Mouse (Mus musculus): Measurements from ENCODE around the gene Fam240b.
A peak's percentile ranks its signal among the peaks of the same experiment; 100 is the strongest.
"Not testable (repeated sequence)": the region's sequence is repeated elsewhere in the genome, so short reads cannot be mapped to it uniquely, and the experiment has no call there.

The Fam240b gene

GRCm38 (mm10) chr13:64497692-64498091 is at the start of gene Fam240b:
TSS of gene Fam240b (minus strand) at chr13:64497792.
- no peak for DNase-seq (ENCODE audit: low spot score)

GRCm38 (mm10) chr13:64530139-64530538 is 32.5 kb upstream of the Fam240b start:
- no peak for DNase-seq (ENCODE audit: low spot score)

GRCm38 (mm10) chr13:64526515-64527285 is 29.1 kb upstream of the Fam240b start:
- no peak for DNase-seq (ENCODE audit: low spot score)

- no peak for DNase-seq (ENCODE audit: low spot score)
Observed at GRCm38 (mm10) chr13:64514247-64514646, 16.7 kb upstream of the Fam240b start.

- no peak for DNase-seq (ENCODE audit: low spot score)
Observed at GRCm38 (mm10) chr13:64511616-64512015, 14.0 kb upstream of the Fam240b start.

GRCm38 (mm10) chr13:64507361-64507760 is 9.8 kb upstream of the Fam240b start:
- no peak for DNase-seq (ENCODE audit: low spot score)

- no peak for DNase-seq (ENCODE audit: low spot score)
Observed at GRCm38 (mm10) chr13:64502833-64503232, 5.2 kb upstream of the Fam240b start.

GRCm38 (mm10) chr13:64493586-64493985 is 4.0 kb downstream of the Fam240b start:
- no peak for DNase-seq (ENCODE audit: low spot score)

- no peak for DNase-seq (ENCODE audit: low spot score)
Observed at GRCm38 (mm10) chr13:64489886-64490285, 7.7 kb downstream of the Fam240b start.

- DNase-seq (ENCODE audit: low spot score), result no peak
Observed at GRCm38 (mm10) chr13:64479960-64480359, 17.6 kb downstream of the Fam240b start.

GRCm38 (mm10) chr13:64477968-64478367 is 19.6 kb downstream of the Fam240b start:
- peak; percentile 55 for DNase-seq (ENCODE audit: low spot score)

- DNase-seq (ENCODE audit: low spot score), result no peak
Observed at GRCm38 (mm10) chr13:64467886-64468285, 29.7 kb downstream of the Fam240b start.

- no peak for DNase-seq (ENCODE audit: low spot score)
Observed at GRCm38 (mm10) chr13:64465166-64465565, 32.4 kb downstream of the Fam240b start.

GRCm38 (mm10) chr13:64462581-64462980 is 35.0 kb downstream of the Fam240b start:
- DNase-seq (ENCODE audit: low spot score), result no peak

GRCm38 (mm10) chr13:64458181-64458580 is 39.4 kb downstream of the Fam240b start:
- DNase-seq (ENCODE audit: low spot score), result no peak

- not testable (repeated sequence) for DNase-seq (ENCODE audit: low spot score)
Observed at GRCm38 (mm10) chr13:64457225-64457978, 40.2 kb downstream of the Fam240b start.

GRCm38 (mm10) chr13:64450001-64450794 is 47.4 kb downstream of the Fam240b start:
- no peak for DNase-seq (ENCODE audit: low spot score)

GRCm38 (mm10) chr13:64448729-64449128 is 48.9 kb downstream of the Fam240b start:
- no peak for DNase-seq (ENCODE audit: low spot score)

- DNase-seq (ENCODE audit: low spot score), result no peak
Observed at GRCm38 (mm10) chr13:64447947-64448346, 49.6 kb downstream of the Fam240b start.

GRCm38 (mm10) chr13:64445254-64445920 is 52.2 kb downstream of the Fam240b start:
- no peak for DNase-seq (ENCODE audit: low spot score)

- peak; percentile 29 for DNase-seq (ENCODE audit: low spot score)
Observed at GRCm38 (mm10) chr13:64443263-64443894, 54.2 kb downstream of the Fam240b start.
